Mouse (Mus musculus) heart, embryonic 11.5 days (tissue): ENCODE data around the gene Ankrd12. TPM values are rescaled to one million over a fixed set of nuclear protein-coding genes. Genes with fewer than 3 reads are reported as not detected.

Source experiments
- ATAC-seq: fragments of 200-750 bp; cut with Nextera tagmentation; replicated peaks from 2 replicates; pipeline ENCODE4 v1.8.0; 2017; ENCODE audit warnings: moderate library complexity; ENCODE audit not compliant: insufficient number of reproducible peaks, low FRiP score, low TSS enrichment
- H3K27ac ChIP-seq: fragments of 300-500 bp; sonication (generic); 2 replicates; pipeline ENCODE4 v1.5.1; 2014; ENCODE audit warnings: mild to moderate bottlenecking, low read depth, low read length
- H3K27me3 ChIP-seq: fragments of 300-500 bp; sonication (generic); 2 replicates; pipeline ENCODE4 v1.6.1; 2014; ENCODE audit warnings: mild to moderate bottlenecking, low read length, mixed read lengths; ENCODE audit not compliant: control insufficient read depth, insufficient read depth
- H3K36me3 ChIP-seq: fragments of 300-500 bp; sonication (generic); 2 replicates; pipeline ENCODE4 v1.6.1; 2014; ENCODE audit warnings: mild to moderate bottlenecking, low read length, moderate library complexity, mixed read lengths; ENCODE audit not compliant: control insufficient read depth, insufficient read depth
- H3K4me1 ChIP-seq: fragments of 300-500 bp; sonication (generic); 2 replicates; pipeline ENCODE4 v1.6.1; 2014; ENCODE audit warnings: low read length; ENCODE audit not compliant: control insufficient read depth, insufficient read depth
- H3K4me2 ChIP-seq: fragments of 300-500 bp; sonication (generic); 2 replicates; pipeline ENCODE4 v1.6.1; 2014; ENCODE audit warnings: mild to moderate bottlenecking, moderate library complexity
- H3K4me3 ChIP-seq: fragments of 300-500 bp; sonication (generic); 2 replicates; pipeline ENCODE4 v1.5.1; 2014; ENCODE audit warnings: low read depth, low read length
- H3K9ac ChIP-seq: fragments of 300-500 bp; sonication (generic); 2 replicates; pipeline ENCODE4 v1.6.1; 2014; ENCODE audit warnings: mild to moderate bottlenecking, low read depth, low read length, moderate library complexity
- H3K9me3 ChIP-seq: fragments of 300-500 bp; sonication (generic); replicated peaks from 2 replicates; pipeline ENCODE4 v1.6.1; 2016; ENCODE audit warnings: low read length; ENCODE audit not compliant: control insufficient read depth
- WGBS: fragments of 180-500 bp; shearing (Covaris S2); extraction: QIAGEN DNeasy Blood & Tissue Kit; methylation state at CpG from one replicate; pipeline ENCODE4 v1.1.7; 2014; ENCODE audit not compliant: insufficient replicate concordance; 5-methylcytosine and 5-hydroxymethylcytosine counted together
- polyA plus RNA-seq: library from polyadenylated mRNA; unstranded; fragments of >200 nt; fragmentation: Nextera tagmentation; extraction: Ambion mirVana; gene quantifications from 2 replicates; pipeline ENCODE4 v1.2.1, GENCODE M21; 2014

Ankrd12 gene
- polyA plus RNA-seq, 1 experiment from 2014 or later: 17.7 TPM

DNA sequence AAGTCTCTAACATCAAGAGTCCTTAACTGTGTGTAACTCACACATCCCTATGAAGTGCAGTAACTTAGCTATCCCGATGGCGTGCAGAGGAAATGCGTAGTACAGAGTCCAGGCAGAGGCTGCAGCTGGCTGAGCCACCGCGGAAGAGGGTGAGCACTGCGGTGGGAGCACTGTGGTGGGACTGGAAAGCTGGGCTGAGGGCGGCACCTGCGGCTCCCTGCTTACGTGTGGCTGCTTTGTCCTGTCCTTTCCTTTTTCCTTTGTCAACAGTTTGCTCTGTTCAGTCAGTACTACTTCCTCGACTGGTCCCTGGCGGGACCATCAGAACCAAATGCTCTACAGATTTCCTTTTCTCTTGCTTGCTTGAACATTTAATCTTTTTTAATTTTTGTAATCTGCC, 109.1 kb downstream of the Ankrd12 start:
- H3K9ac ChIP-seq: no peak overlapping the region
- no peak overlapping the region for H3K4me3 ChIP-seq
- no peak overlapping the region for H3K27ac ChIP-seq
- no peaks in the 10 kb centered on the region for H3K27me3 ChIP-seq
- no peaks in the 10 kb centered on the region for H3K9me3 ChIP-seq
- no peak for ATAC-seq
- H3K36me3 ChIP-seq: no peaks in the 10 kb centered on the region
- H3K4me1 ChIP-seq: no peaks in the 10 kb centered on the region
- WGBS: 65% methylated on average over 11 of the region's 11 CpGs
- H3K4me2 ChIP-seq: no peak overlapping the region

DNA sequence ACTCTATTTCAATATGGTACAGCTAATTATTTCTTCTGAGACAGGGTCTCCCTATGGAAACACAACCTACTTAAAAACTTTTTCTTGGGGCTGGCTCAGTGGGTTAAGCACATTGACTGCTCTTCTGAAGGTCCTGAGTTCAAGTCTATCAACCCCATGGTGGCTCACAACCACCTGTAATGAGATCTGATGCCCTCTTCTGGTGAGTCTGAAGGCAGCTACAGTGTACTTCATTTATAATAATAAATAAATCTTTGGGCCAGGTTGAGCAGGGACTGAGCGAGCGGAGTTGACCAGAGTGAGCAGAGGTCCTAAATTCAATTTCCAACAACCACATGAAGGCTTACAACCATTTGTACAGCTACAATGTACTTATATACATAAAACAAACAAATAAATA, 114.6 kb downstream of the Ankrd12 start:
- ATAC-seq: no peak
- no peak overlapping the region for H3K27ac ChIP-seq
- H3K36me3 ChIP-seq: no peaks in the 10 kb centered on the region
- H3K4me1 ChIP-seq: no peaks in the 10 kb centered on the region
- WGBS: 88% methylated on average over 2 of the region's 2 CpGs
- no peak overlapping the region for H3K4me3 ChIP-seq
- H3K9me3 ChIP-seq: no peaks in the 10 kb centered on the region
- H3K27me3 ChIP-seq: no peaks in the 10 kb centered on the region
- H3K9ac ChIP-seq: no peak overlapping the region
- H3K4me2 ChIP-seq: no peak overlapping the region

DNA sequence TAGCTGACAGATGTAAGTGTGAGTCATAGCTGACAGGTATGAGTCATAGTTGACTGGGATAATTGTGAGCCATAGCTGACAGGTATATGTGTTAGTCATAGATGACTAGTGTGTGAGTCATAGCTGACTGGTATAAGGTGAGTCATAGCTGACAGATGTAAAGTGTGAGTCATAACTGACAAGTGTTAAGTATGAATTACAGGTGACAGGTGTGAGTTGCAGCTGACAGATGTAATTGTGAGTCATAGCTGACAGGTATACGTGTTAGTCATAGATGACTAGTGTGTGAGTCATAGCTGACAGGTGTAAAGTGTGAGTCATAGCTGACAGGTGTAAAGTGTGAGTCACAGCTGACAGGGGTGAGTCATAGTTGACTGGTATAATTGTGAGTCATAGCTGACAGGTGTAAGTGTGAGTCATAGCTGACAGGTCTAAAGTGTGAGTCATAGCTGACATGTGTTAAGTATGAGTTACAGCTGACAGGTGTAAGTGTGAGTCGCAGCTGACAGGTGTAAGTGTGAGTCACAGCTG, 115.2 kb downstream of the Ankrd12 start:
- 78% methylated on average over 2 of the region's 2 CpGs for WGBS
- H3K4me3 ChIP-seq: no peak overlapping the region
- no peak overlapping the region for H3K9ac ChIP-seq
- H3K27me3 ChIP-seq: no peaks in the 10 kb centered on the region
- H3K4me1 ChIP-seq: no peaks in the 10 kb centered on the region
- H3K36me3 ChIP-seq: no peaks in the 10 kb centered on the region
- ATAC-seq: no peak
- H3K9me3 ChIP-seq: no peaks in the 10 kb centered on the region
- no peak overlapping the region for H3K27ac ChIP-seq
- no peak overlapping the region for H3K4me2 ChIP-seq

DNA sequence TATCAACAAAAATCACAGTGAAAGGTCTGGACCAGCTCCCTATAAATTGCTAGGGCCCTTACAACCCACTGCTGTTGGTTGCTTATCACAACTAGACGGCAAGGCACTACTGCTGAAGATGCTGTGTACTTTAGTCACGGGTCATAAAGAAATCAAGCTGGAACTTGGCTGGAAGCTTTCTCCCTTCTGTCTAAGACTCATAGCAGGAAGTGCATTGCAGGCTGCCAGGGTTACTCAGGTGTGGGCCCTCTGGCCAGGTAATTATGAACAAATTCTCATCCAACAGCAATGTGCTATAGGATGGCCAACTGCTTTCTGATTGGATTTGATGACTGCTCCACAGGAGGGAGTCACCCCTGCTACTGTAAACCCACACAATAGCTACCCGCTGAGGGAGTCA, 117.9 kb downstream of the Ankrd12 start:
- H3K9me3 ChIP-seq: no peaks in the 10 kb centered on the region
- H3K27me3 ChIP-seq: no peaks in the 10 kb centered on the region
- no peak overlapping the region for H3K4me3 ChIP-seq
- 64% methylated on average over 3 of the region's 3 CpGs for WGBS
- H3K4me2 ChIP-seq: no peak overlapping the region
- no peak for ATAC-seq
- H3K9ac ChIP-seq: no peak overlapping the region
- H3K27ac ChIP-seq: no peak overlapping the region
- no peaks in the 10 kb centered on the region for H3K36me3 ChIP-seq
- H3K4me1 ChIP-seq: no peaks in the 10 kb centered on the region

DNA sequence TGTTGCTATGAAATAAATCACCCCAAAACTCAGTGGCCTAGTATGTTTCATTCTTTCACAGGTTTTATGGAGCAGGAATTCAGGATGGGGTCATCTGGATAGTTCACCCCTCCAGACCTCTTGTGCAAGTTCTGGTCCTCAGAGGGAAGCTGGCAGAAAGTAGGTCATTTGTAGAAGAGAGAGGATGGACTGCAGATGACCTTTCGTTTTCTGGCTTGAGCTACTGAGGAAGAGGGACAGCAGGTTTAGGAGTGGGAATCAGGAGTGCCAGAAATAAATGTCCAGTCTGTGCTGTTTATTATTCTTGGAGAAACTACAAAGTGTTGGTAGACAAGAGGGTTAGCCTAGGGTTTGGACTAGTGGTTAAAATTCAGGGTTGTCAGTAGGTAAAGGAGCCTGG, 118.5 kb downstream of the Ankrd12 start:
- Histone ChIP-seq H3K9me3 (no peaks in the 10 kb centered on the region), H3K4me1 (no peaks in the 10 kb centered on the region), H3K4me2 (no peak overlapping the region), H3K27me3 (no peaks in the 10 kb centered on the region), H3K36me3 (no peaks in the 10 kb centered on the region), H3K9ac (no peak overlapping the region), H3K27ac (no peak overlapping the region), H3K4me3 (no peak overlapping the region)
- 84% methylated on average over 1 of the region's 1 CpGs for WGBS
- ATAC-seq: no peak

DNA sequence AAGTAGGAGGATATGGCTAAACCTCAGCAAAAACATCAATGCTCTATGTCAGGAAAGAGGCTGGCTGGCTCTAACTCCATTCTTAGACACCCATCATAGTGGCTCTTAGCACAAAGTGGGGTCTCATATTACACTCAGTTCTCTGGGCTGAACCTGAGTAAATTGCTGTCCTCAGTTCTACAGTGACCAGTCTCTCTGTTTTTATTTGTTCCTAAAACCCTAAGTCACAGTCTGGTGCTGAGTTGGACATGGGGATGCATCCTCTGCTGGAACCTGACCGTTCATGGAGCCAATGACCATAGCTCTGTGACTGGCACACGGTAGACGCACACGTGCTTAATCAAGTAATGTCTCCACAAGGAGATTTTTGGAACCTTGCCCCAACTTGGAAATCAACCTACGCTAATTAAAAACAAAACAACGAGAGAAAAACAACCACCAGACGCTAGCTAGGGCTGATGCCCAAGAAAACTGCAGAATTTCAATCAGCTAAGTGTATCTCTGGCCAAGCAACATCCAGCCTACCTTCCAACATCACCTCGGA, 119.0 kb downstream of the Ankrd12 start:
- ATAC-seq: no peak
- Histone ChIP-seq H3K27ac (no peak overlapping the region), H3K36me3 (no peaks in the 10 kb centered on the region), H3K9me3 (no peaks in the 10 kb centered on the region), H3K9ac (no peak overlapping the region), H3K27me3 (no peaks in the 10 kb centered on the region), H3K4me3 (no peak overlapping the region), H3K4me2 (no peak overlapping the region), H3K4me1 (no peaks in the 10 kb centered on the region)
- 87% methylated on average over 8 of the region's 8 CpGs for WGBS

DNA sequence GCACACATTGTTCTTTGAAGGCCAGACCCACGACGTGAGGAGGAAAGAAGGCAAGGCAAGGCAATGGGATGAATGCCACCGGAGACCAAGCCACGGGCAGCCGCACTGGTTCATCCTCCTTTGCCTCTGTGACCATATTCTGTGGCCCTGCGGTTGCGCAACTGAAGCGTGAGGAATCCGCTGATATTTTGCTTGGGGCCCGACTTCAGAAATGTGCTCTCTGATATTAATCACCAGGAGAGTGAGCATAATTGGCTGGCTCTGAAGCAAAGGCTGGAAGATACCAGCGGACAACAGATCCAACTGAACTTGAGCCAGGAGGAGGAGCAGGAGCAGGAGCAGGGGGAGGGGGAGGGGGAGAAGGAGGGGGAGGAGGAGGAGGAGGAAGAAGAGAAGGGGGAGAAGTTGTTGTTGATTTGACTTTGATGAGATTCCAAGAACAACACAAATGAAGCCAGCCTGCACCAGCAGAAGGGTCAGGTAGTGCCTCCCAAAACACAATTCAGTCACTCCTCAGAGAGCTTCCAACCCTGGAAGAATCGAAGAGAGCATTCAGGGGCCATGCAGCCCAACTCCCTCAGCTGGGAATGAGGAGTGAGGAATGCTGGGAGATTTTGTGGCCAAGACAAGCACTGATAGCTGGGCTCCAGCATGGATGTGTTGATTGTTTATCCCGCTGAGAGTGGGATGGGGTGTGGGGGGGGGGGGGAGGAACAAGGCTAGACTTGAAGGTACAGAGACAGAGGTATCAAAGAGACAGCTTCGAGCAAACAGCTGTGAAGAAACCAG, 119.7 kb downstream of the Ankrd12 start:
- ATAC-seq: no peak; the same call in 1 of the 2 replicates
- Histone ChIP-seq H3K9ac (no peak overlapping the region), H3K36me3 (no peaks in the 10 kb centered on the region), H3K27ac (no peak overlapping the region), H3K4me1 (no peaks in the 10 kb centered on the region), H3K9me3 (no peaks in the 10 kb centered on the region), H3K4me3 (no peak overlapping the region), H3K27me3 (no peaks in the 10 kb centered on the region), H3K4me2 (no peak overlapping the region)
- WGBS: 69% methylated on average over 14 of the region's 14 CpGs

DNA sequence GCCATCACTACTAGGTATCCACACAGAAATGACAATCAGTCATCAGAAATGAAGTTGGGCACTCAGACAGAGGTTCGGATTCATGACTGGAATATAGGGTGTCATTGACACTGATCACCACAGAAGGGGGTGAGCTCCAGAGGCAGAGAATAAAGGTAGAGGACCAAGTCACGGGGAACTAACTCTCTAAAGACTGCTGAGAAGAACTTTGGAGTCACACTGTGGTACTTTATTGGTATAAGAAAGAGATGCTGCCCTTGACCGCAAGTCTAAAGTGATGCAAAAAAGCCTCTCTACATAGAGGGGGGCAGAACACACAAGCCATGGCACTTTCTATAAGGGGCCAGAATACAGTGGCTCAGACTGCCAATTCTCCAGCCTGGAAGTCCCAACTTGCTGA, 120.7 kb downstream of the Ankrd12 start:
- 89% methylated on average over 3 of the region's 3 CpGs for WGBS
- no peak overlapping the region for H3K4me2 ChIP-seq
- no peak overlapping the region for H3K9ac ChIP-seq
- H3K4me3 ChIP-seq: no peak overlapping the region
- H3K36me3 ChIP-seq: no peaks in the 10 kb centered on the region
- peaks cover 2% of the 10 kb centered on the region; the same call in 1 of the 2 replicates for H3K4me1 ChIP-seq
- no peaks in the 10 kb centered on the region for H3K9me3 ChIP-seq
- no peaks in the 10 kb centered on the region for H3K27me3 ChIP-seq
- no peak overlapping the region for H3K27ac ChIP-seq
- ATAC-seq: no peak

DNA sequence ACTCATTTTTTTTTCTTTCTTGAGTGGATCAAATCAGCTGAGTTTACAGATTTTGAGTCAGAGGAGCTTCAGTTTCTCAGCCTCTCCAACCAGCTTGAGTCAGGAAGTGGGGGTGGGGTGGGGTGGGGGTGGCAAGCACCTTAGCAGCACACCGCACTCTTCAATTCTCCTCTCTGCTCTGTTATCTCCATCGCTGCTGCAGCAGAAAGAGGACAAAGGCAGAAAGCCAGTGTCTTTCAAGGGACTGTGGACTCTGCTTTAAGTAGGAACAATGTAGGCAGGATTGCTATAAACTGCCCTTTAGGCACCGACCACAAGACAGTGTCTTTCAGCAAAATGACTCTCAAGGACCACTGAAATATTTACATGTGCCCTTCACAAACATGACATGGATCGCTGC, 122.9 kb downstream of the Ankrd12 start:
- Histone ChIP-seq H3K9me3 (no peaks in the 10 kb centered on the region), H3K27ac (no peak overlapping the region), H3K9ac (no peak overlapping the region), H3K4me3 (no peak overlapping the region), H3K4me1 (peaks cover 10% of the 10 kb centered on the region), H3K36me3 (no peaks in the 10 kb centered on the region), H3K27me3 (no peaks in the 10 kb centered on the region), H3K4me2 (no peak overlapping the region)
- 50% methylated on average over 4 of the region's 4 CpGs for WGBS
- no peak for ATAC-seq
